Mouse (Mus musculus): Measurements from ENCODE around the gene Ythdf1. TPM values are rescaled to one million over a fixed set of nuclear protein-coding genes. Genes with fewer than 3 reads are reported as not detected.

Gene Ythdf1
- total RNA-seq (2012; rRNA removed) (33.0 and 36.8 TPM in 2 replicates), polyA plus RNA-seq (2012; ENCODE audit: insufficient read depth in 1 of 2, insufficient read length in 2 of 2, low read depth in 1 of 2, low replicate concordance in 2 of 2, missing spikeins in 1 of 2) (10 to 100 TPM in 1 of 2 experiments, not detected in 1; 72.2 TPM)

GRCm38 (mm10) chr2:180920810-180921400 lies at the start of gene Ythdf1:
Gene Ythdf1, minus strand, starts transcription at chr2:180920949.
- Histone ChIP-seq H3K4me3 (ENCODE audit: control insufficient read depth in 1 of 2, insufficient read depth in 1 of 2, low read depth in 2 of 2, low read length in 2 of 2) (peak within 1 kb of the TSS; percentile 85 to 86), H3K79me2 (ENCODE audit: control insufficient read depth, insufficient read depth, low read length, poor library complexity) (peaks cover 29% of the 10 kb centered on the region), H3K27me3 (ENCODE audit: control insufficient read depth in 1 of 2, insufficient read depth in 2 of 2, low read length in 2 of 2) (no peaks in the 10 kb centered on the region), H3K27ac (ENCODE audit: control insufficient read depth, low read depth, low read length) (peak within 1 kb of the TSS; percentile 45), H3K36me3 (ENCODE audit: control insufficient read depth in 1 of 2, insufficient read depth in 2 of 2, low read length in 2 of 2) (peaks cover 8 to 32% of the 10 kb centered on the region in 2 experiments), H3K9ac (ENCODE audit: control insufficient read depth, low read depth, low read length, poor library complexity, severe bottlenecking) (peak within 1 kb of the TSS; percentile 97), H3K9me3 (replicated peaks; ENCODE audit: insufficient read depth, low read length) (no peaks in the 10 kb centered on the region), H3K4me1 (ENCODE audit: control insufficient read depth in 1 of 2, insufficient read depth in 2 of 2, low read length in 2 of 2) (peaks cover 3 to 21% of the 10 kb centered on the region in 2 experiments)
- peak; percentile 95 for DNase-seq (ENCODE audit: low read depth, low spot score)
- TF ChIP-seq KAT2A (conservative IDR thresholded peaks at IDR 0.05; ENCODE audit: low read depth, low read length) (peak; percentile 70; the same call in 1 of the 2 replicates), USF2 (IDR thresholded peaks at IDR 0.05; ENCODE audit: borderline replicate concordance in 1 of 2, insufficient read depth in 1 of 2, low read depth in 1 of 2, low read length in 2 of 2) (peak in 1 of 2 experiments; percentile 89; a peak in 3 of 4 replicates), E2F4 (IDR thresholded peaks at IDR 0.05; ENCODE audit: borderline replicate concordance, low read depth, low read length) (no peak), ZC3H11A (IDR thresholded peaks at IDR 0.05; ENCODE audit: low read depth, low read length) (no peak), POLR2A (IDR thresholded peaks at IDR 0.05; ENCODE audit: control insufficient read depth in 1 of 2, insufficient read depth in 1 of 2, low read depth in 1 of 2, low read length in 2 of 2, poor library complexity in 1 of 2) (peak; percentile 63 to 88), SMC3 (IDR thresholded peaks at IDR 0.05; ENCODE audit: low read depth, low read length) (no peak), SIN3A (IDR thresholded peaks at IDR 0.05; ENCODE audit: low read length) (peak; percentile 67), RAD21 (IDR thresholded peaks at IDR 0.05; ENCODE audit: low read depth, low read length) (no peak), CHD2 (IDR thresholded peaks at IDR 0.05; ENCODE audit: low read length) (no peak), MEF2A (IDR thresholded peaks at IDR 0.05; ENCODE audit: extremely low read depth, insufficient replicate concordance, low read depth, low read length, poor library complexity, severe bottlenecking) (no peak), ZMIZ1 (IDR thresholded peaks at IDR 0.05; ENCODE audit: low read depth, low read length) (peak; percentile 73; the same call in 1 of the 2 replicates), USF1 (IDR thresholded peaks at IDR 0.05; ENCODE audit: low read depth, low read length) (peak; percentile 99), TAL1 (IDR thresholded peaks at IDR 0.05; ENCODE audit: low read length) (no peak), NRF1 (IDR thresholded peaks at IDR 0.05; ENCODE audit: insufficient read depth, low read depth, low read length, poor library complexity, severe bottlenecking) (peak; percentile 94), RCOR1 (IDR thresholded peaks at IDR 0.05; ENCODE audit: low read depth, low read length) (no peak), MYB (IDR thresholded peaks at IDR 0.05; ENCODE audit: low read depth, low read length) (no peak), ZKSCAN1 (IDR thresholded peaks at IDR 0.05; ENCODE audit: low read depth, low read length) (no peak), GATA1 (IDR thresholded peaks at IDR 0.05; ENCODE audit: low read depth, low read length) (no peak), NELFE (IDR thresholded peaks at IDR 0.05; ENCODE audit: low read depth, low read length) (peak; percentile 78), ELF1 (IDR thresholded peaks at IDR 0.05; ENCODE audit: low read depth, low read length) (peak; percentile 35; the same call in 1 of the 2 replicates), POLR2AphosphoS2 (IDR thresholded peaks at IDR 0.05; ENCODE audit: low read length) (peak; percentile 73; the same call in 1 of the 2 replicates), MYC (IDR thresholded peaks at IDR 0.05; ENCODE audit: low read depth, low read length) (peak; percentile 85), BHLHE40 (IDR thresholded peaks at IDR 0.05; ENCODE audit: borderline replicate concordance, low read depth, low read length) (no peak), TCF12 (IDR thresholded peaks at IDR 0.05; ENCODE audit: low read depth, low read length) (peak; percentile 59; the same call in 1 of the 2 replicates), POLR2AphosphoS5 (IDR thresholded peaks at IDR 0.05; ENCODE audit: borderline replicate concordance, low read depth, low read length) (no peak), MXI1 (IDR thresholded peaks at IDR 0.05; ENCODE audit: low read depth, low read length) (peak; percentile 95), TBP (IDR thresholded peaks at IDR 0.05; ENCODE audit: low read depth, low read length) (no peak), MAX (IDR thresholded peaks at IDR 0.05; ENCODE audit: low read length) (peak; percentile 87), ETS1 (IDR thresholded peaks at IDR 0.05; ENCODE audit: low read depth, low read length) (no peak), HCFC1 (IDR thresholded peaks at IDR 0.05; ENCODE audit: low read depth, low read length) (peak; percentile 90)
